Mouse (Mus musculus): ENCODE data around the gene Comtd1.

The Comtd1 gene

DNA sequence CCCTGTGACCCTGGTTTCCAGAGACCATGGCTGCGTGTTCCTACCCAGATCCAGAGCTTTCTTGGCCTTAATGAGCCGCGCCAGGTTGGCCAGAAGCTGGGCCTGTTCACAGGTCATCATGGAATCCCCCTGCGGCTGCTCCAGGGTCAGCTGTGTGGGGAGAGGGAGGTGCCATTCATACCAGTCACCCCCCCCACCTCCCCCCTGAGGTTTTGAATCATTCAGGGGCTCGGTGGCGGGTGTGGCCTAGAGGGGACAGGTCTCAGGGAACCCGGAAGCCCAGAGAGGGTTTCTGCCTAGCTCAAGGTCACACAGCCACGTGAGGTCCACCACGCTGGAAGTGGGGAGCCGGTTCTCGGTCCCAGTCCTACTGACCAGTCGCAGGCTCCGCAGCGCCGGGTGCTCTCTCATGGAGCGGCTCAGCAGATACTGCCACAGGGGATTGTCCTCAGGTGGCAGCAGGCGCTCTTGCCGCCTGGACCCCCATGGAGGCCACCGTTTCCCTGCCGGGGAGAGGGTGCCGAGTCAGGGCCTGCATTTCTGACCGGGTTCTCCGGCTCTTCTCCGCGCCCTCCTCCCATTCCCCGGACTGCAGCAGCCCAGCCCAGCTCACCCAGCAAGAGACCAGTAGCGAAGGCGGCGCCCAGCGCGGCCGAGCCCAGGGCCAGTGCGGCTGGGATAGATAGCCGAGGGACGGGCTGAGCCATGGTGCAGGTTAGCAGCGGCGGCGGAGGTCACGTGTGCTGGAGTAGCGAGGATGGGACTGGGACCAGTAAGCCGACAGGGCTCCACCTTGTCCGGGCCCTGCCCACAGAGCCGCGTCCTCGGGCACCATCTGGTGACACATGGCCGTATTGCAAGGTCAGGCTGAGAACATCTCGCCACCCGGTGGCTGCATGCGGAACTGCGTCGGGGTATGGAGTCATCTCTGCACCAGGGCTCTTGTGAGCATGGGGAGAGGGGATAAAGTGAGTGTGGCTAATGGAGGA, at the start of gene Comtd1:
Gene Comtd1 (minus strand): TSS at position 812 of the 989 bp plus-strand sequence.
- DNase-seq: peak; percentile 95

DNA sequence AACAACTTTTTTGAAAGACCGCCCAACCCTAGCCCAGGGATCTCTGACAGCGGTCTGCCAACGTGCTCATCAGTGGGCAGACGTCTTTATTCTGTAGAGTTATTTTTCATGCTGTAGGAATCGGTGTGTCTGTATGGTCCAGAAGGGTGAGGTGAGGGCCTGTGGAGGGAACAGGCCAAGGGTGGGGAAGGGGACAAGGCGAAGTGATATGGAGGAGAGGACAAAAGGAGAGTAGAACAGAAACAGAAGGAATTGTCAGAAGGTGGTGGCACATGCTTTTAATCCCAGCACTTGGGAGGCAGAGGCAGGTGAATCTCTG, 43.5 kb upstream of the Comtd1 start:
- DNase-seq: no peak

DNA sequence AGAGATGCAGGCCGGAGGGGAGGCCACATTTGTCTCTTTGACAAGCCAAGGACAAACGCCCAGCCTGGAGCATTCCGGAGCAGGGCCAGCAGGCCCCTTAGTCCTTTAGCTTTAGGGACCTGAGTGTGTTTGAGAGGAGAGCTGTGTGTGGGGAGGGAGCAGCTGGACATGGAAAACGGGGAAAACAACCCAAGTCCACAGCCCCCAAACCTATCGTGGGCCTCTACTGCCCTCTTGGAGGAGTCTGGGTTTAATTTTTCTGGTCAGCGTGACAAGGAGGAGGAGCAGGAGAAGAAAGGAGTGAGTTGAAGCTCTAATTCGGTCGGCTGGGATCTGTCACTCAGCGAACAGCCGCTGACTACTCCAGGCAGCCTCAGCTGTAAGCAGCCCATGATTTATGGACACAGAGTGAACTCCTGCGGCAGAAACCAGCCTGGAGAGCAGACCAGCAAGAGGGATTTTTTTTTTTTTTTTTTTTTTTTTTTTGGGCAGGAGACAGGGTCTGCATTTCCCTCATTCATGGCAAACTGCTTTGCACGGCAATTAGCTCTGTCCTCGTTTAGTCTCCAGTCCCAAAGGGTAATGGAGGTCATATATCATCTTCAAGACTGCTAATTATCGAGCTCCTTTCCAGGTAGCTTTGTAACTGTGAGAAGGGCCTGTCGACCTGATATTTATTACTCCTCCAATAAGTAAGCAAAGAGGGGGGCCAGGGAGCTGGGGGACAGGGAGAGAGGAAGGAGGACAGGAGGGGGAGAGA, 43.0 kb upstream of the Comtd1 start:
- peak; percentile 89 for DNase-seq

GRCm38 (mm10) chr14:21890430-21890829, 41.7 kb upstream of the Comtd1 start:
- no peak for DNase-seq

DNA sequence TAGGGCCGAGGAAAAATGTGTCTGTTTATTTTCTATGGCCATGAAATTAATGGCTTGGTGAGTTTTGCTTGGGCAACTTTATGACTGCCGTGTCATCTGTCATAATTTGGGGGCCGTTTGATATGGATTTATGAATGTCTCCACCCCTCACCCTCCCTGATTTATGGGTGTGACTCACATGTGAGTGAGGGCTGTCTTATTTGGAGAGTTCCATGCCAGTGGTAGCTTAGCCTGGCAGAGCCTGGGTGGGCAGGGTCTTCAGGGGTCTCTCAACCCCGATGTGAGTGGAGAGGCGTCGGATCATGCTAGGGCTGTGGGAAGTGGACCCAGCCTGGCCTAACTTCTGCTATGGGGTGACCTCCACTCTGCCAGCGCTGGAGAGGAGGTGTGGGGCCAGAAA, 18.0 kb upstream of the Comtd1 start:
- DNase-seq: no peak

- peak; percentile 47 for DNase-seq
Measured at GRCm38 (mm10) chr14:21866291-21866690, 17.5 kb upstream of the Comtd1 start.

DNA sequence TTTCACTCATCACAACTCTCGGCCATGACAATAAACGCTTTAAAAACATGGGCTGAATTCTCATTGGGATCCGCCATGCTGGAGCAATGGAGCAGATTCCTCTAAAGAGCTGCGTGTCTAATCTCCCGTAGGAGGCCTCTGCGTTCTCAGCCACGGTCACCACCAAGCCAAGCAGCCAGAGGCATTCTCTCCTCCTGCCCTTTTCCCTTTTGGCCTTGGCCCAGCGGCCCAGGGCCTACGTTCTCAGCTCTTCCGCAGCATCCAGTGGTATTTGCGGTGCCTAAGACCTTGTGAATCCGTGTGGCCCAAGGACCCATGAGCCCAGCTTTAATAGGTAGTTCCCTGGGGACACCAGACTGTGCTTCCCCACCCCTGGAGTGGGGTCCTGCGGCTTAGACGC, 8.1 kb upstream of the Comtd1 start:
- no peak for DNase-seq

DNA sequence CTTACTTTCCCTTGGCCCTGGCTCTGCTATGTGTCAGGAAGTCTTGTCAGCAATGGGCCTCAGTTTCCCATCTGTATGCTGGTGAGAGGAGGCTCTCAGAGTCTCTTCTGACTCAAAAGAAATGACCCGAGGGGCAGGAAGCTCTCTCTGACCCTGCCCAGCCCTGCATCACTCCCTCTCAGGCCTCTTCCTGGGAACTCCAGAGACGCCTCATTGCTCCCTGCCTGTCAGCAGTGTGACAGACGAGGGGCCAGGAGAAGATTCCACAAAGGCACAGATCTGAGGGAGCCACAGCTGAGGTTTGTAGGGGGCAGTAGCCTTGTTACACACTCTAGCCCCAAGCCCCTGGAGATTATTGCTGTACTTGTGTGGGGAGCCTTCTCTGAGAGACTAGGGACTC, 7.2 kb upstream of the Comtd1 start:
- no peak for DNase-seq

- no peak for DNase-seq
Measured at GRCm38 (mm10) chr14:21854271-21854670, 5.5 kb upstream of the Comtd1 start.

DNA sequence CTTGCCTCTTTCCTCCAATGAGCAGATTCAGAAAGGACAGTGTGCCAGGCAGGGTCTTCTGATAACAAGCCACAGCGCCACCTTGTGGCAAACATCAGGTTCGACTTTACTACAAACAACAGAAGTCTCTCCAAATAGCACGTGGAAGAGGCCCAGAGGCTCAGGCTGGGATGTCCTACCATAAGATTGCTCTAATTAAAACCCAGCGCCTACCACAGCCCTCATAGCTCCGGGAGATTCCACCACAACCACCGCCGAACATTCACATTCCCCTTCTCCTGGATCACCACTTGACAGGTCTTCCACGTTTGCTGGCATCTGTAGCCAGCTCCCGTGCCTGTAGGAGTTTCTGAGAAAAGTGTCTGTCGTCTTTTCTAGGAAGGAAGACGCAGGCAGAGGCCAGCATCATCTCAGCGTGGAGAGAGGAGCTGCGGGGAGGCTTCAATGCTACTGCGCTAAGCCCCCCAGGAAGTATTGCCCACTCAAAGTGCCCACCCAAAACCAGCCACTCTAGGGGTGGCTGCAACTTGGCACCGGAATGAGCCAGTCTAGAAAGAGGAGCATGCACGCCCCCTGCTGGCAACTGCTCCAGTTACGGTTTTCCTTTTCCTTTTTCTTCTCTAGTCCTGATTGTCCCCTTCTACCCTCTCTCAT, 4.8 kb upstream of the Comtd1 start:
- peak; percentile 91 for DNase-seq

- DNase-seq: no peak
Measured at GRCm38 (mm10) chr14:21851996-21852791, 3.4 kb upstream of the Comtd1 start.

- DNase-seq: no peak
Measured at GRCm38 (mm10) chr14:21850419-21851127, 1.8 kb upstream of the Comtd1 start.

DNA sequence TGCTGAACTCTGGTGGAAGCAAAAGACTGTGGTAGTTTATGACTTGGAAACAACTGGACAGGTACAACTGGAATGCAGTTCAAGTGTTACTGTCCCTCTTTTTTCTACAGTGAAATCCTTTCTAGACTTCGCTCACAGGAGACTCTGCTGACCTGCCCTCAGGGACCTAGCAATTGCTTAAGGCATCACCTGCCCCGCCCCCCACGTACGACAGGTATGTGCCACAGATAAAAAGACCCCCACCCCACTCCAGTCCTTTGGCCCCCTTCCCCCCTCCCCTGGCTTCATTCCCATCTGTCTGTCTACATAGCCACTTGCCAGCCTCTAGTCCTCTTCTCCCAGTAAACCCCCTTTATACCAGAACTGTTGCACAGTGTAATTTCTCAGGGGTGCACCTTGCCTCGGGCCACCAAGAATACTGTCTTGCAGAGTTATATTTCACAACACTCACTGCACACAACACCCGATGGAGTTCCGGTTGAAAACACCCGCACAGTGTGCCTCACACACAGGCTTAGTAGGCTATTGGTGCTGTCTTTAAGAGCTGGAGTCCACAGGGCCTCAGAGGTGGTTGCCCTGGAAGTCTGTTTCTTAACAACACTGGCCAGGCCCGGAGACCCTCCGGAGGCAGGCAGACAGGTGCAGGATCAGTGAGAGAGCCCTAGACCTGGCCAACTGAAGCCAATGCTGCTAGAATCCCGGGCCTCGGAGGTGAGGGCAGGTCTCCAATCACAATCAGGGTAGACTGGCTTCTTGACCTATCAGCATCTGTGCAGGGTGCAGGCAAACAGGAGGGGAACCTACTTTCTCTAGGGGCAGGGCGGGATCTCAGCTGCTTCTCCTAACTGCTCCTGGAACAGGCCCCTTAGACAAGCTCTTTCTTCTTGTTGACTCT, 994 bp upstream of the Comtd1 start:
- no peak for DNase-seq

- DNase-seq: peak; percentile 91
Measured at GRCm38 (mm10) chr14:21847381-21848165, 1.2 kb downstream of the Comtd1 start.

DNA sequence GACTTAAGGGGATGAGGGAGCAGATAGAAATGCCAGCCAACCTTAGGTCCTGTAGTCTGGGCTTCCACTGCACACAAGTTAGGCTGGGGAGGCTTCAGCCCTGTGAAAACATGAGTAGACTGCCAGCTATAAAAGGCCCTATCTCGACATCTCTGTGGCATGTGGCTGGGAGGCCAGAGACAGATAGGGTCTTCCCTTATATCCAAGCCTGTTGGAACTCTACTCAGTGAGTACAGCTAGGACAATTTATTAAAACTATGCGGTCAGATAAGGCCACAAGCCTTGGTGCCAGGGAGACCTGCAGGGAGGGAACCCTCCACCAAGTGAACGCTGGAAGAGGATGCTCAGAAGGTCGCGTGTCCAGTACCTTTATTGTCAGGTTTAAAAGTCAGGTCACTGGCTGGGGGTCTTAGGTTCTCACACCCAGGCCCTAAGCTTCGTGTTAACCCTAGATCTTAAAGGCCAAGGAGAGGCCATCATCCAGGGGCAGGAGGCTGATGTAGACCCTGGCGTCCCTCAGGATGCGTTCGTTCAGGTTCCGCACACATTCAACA, 1.9 kb downstream of the Comtd1 start:
- no peak for DNase-seq

DNA sequence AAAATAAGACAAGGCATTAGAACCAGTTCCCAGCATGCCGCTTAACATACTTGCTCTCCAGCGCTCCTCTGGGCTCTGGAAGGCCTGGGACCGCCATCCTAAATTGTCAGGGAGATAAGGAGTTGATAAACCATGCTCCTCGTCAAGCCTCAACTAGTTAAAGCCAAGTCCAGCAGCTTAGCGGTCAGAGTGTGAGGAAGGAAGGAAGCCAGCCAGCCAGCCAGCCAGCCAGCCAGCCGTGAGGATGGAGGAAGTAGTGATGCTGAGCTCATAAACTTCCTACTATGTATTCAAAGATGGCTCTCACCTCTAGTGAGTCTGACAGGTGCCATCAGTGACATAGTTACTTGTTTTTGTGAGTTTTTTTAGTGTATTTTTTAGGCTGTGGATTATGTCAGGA, 5.5 kb downstream of the Comtd1 start:
- DNase-seq: no peak

DNA sequence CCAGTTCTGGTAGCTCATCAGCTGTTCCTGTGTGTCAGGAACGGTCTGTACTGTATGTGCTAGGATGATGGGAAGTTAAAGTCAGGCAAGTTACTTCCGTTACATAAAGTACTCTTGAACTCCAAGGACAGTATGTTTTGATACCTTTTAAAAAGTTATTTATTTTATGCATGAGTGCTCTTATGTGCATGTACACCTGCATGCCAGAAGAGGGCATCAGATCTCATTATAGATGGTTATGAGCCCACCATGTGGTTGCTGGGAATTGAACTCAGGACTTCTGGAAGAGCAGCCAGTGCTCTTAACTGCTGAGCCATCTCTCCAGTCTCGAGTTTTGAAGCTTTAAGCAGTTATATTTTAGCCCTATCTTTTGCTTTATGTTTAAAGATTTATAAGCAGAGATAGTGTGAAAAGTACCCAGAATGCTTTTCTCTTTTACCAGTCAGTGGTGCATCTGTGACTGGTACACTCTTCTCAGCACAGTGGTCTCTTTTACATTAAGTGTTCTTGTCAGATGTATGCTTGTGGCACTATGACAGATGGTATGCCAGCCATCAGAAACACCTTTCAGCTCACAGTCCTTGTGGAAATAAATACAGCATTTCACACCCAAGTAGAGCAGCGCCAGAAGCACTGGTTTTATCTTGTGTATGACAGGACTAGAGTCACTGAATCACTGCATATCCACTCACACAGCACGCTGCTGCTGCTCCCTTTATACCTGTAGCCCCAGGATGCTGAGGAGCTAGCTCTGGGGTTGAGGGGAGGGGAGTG, 6.8 kb downstream of the Comtd1 start:
- no peak for DNase-seq

GRCm38 (mm10) chr14:21838336-21839017, 10.3 kb downstream of the Comtd1 start:
- DNase-seq: no peak
